Mouse (Mus musculus) bone marrow, adult 2 months (tissue): ENCODE results near the gene Glp2r.

ENCODE experiments used
- CTCF ChIP-seq: fragments of 200-500 bp; IDR thresholded peaks from 2 replicates; pipeline ENCODE4 v1.5.1; 2011; ENCODE audit warnings: low read length, control low read depth; ENCODE audit not compliant: control insufficient read depth, insufficient read depth
- POLR2A ChIP-seq: fragments of 200-500 bp; IDR thresholded peaks from 2 replicates; pipeline ENCODE4 v1.6.1; 2011; ENCODE audit warnings: low read depth, mild to moderate bottlenecking, control low read depth, low read length, borderline replicate concordance; ENCODE audit not compliant: control insufficient read depth

- TF ChIP-seq CTCF (no peak), POLR2A (no peak)
These were observed 738 bp upstream of the Glp2r start for GRCm38 (mm10) chr11:67771691-67772090.
